Mouse (Mus musculus): ENCODE results near the gene Diaph3. TPM values are rescaled to one million over a fixed set of nuclear protein-coding genes. Genes with fewer than 3 reads are reported as not detected.

Diaph3 gene
- polyA plus RNA-seq, 1 experiment from 2014 or later, result 7.4 TPM

DNA sequence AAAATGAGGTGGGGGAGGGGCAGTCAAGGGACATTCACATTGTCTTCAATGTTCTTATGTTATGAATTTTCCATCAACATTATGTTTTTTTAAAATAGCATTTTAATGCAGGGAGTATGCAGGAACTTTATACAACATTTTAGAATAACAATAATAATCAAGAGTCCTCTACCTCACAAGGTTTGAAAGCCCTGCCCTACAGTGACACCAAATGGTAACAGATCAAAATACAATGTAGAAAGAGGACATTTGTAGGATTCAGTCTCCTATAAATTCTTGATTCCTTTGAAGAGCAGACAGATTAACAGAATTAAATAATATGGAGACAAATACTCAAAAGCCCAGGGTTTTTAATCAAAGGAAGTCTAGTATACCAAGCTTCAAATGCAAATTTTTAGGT lies 242.1 kb downstream of the Diaph3 start:
- DNase-seq (ENCODE audit: low spot score, missing footprints), result no peak
- no peaks in the 10 kb centered on the region for H3K27me3 ChIP-seq (ENCODE audit: control insufficient read depth, insufficient read depth, low read length)
- ATAC-seq (ENCODE audit: low FRiP score), result no peak

DNA sequence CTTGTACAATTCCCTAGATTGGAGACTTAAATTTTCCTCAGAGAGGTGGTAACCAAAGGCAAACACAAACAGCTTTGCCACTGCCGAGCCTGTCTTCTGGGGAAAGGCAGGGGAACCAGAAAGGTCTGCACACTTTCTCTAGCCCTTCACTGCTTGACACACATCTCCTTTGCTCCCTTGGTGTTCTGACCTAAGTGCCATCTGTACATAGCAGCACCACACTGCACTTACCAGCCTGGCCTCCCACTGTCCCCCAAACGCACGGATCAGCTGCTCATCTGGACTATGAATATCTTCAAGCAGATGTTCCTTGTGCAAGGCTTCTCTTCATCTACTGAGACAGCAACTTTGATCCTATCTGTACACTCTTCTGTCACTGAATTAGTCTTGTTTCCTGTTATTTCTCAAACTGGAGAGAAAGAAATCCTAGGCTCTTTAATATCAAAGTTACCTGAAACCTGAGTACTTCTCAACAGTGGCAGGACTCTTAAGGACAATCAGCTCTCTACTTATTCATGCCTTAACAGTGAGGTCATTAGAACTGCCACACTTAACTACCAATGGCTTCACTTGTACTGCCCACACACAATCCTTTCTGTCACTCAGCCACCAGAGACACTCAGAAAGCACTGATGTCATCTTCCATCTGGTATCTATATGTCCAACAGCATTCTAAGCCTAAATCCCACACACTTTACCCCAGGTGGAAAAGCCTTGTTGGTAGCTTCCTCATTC lies 251.8 kb downstream of the Diaph3 start:
- H3K9ac ChIP-seq (ENCODE audit: low read length), result no peak overlapping the region
- no peaks in the 10 kb centered on the region for H3K9me3 ChIP-seq (ENCODE audit: control insufficient read depth, low read length)
- ATAC-seq (ENCODE audit: low FRiP score) (no peak), DNase-seq (ENCODE audit: low spot score, missing footprints) (no peak)
- no peak overlapping the region for H3K27ac ChIP-seq (ENCODE audit: low read depth, low read length)
- no peaks in the 10 kb centered on the region for H3K27me3 ChIP-seq (ENCODE audit: control insufficient read depth, insufficient read depth, low read length)
- no peaks in the 10 kb centered on the region for H3K36me3 ChIP-seq (ENCODE audit: control insufficient read depth, insufficient read depth, low read length)
- no peak overlapping the region for H3K4me3 ChIP-seq (ENCODE audit: low read depth, low read length)
- WGBS, result 73% methylated on average over 3 of the region's 3 CpGs
- H3K4me1 ChIP-seq (ENCODE audit: control insufficient read depth, insufficient read depth, low read length), result no peaks in the 10 kb centered on the region
- H3K4me2 ChIP-seq, result no peak overlapping the region

More for the DNA sequence above, 242.1 kb downstream of the Diaph3 start:
- no peak overlapping the region for H3K4me2 ChIP-seq
- no peak overlapping the region for H3K4me3 ChIP-seq (ENCODE audit: low read depth, low read length)
- H3K4me1 ChIP-seq (ENCODE audit: control insufficient read depth, insufficient read depth, low read length), result no peaks in the 10 kb centered on the region
- no peaks in the 10 kb centered on the region for H3K36me3 ChIP-seq (ENCODE audit: control insufficient read depth, insufficient read depth, low read length)
- H3K9ac ChIP-seq (ENCODE audit: low read length), result no peak overlapping the region
- H3K9me3 ChIP-seq (ENCODE audit: control insufficient read depth, low read length), result no peaks in the 10 kb centered on the region
- no peak overlapping the region for H3K27ac ChIP-seq (ENCODE audit: low read depth, low read length)

DNA sequence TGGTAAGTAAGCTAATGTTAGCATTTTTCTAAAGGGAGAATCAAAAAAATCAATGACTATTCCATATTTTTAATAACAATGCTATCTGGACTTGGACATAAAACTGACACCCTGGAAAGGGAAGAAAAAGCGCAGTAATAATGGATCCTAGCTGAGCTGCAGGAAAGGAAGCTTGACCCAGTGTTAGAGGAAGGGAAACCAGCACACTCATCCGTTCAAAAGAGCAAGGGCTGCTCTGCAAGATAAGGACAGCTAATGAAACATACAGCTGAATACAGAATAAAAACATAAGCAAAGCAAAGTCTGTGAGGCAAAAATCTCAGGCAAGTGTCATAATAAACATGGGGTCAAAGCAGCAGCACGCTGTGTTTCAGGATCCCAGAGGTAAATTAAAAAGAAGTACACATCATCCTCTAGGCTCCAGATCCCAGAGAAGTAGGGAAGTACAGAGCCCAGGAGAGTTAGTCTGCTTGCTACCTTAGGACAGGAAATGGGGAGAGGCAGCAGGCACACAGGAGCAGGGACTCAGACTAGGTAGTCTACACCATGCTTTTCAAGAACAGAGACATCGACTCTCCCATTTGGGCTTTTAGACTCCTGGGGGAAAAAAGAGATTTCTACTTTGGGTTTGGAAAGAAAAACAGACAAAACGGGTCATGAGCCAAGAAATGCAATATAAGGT lies 255.5 kb downstream of the Diaph3 start:
- no peaks in the 10 kb centered on the region for H3K36me3 ChIP-seq (ENCODE audit: control insufficient read depth, insufficient read depth, low read length)
- H3K4me3 ChIP-seq (ENCODE audit: low read depth, low read length), result no peak overlapping the region
- H3K27ac ChIP-seq (ENCODE audit: low read depth, low read length), result no peak overlapping the region
- H3K4me1 ChIP-seq (ENCODE audit: control insufficient read depth, insufficient read depth, low read length), result no peaks in the 10 kb centered on the region
- no peaks in the 10 kb centered on the region for H3K9me3 ChIP-seq (ENCODE audit: control insufficient read depth, low read length)
- ATAC-seq (ENCODE audit: low FRiP score) (no peak), DNase-seq (ENCODE audit: low spot score, missing footprints) (no peak)
- 81% methylated on average over 5 of the region's 5 CpGs for WGBS
- no peak overlapping the region for H3K4me2 ChIP-seq
- no peak overlapping the region for H3K9ac ChIP-seq (ENCODE audit: low read length)
- H3K27me3 ChIP-seq (ENCODE audit: control insufficient read depth, insufficient read depth, low read length), result no peaks in the 10 kb centered on the region

DNA sequence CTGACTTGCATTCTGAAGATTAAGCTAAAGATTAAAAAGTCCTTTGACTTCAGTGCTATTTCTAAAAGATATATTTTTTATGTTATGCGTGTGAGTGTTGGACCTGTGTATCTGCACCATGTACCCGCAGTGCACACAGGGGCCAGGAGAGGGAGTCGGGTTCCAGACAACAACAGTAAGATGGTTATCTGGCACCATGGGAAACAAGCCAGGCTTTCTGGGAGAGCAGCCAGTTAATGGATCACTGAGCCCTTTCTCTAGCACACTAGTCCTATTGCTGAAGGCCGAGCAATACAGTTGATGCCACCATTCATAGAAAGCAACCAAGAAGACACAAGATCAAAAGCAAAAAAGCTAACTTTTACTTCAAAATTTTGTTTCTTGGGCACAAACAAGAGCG lies 271.5 kb downstream of the Diaph3 start:
- Histone ChIP-seq H3K4me2 (no peak overlapping the region), H3K9me3 (ENCODE audit: control insufficient read depth, low read length) (no peaks in the 10 kb centered on the region), H3K27me3 (ENCODE audit: control insufficient read depth, insufficient read depth, low read length) (no peaks in the 10 kb centered on the region), H3K36me3 (ENCODE audit: control insufficient read depth, insufficient read depth, low read length) (no peaks in the 10 kb centered on the region), H3K9ac (ENCODE audit: low read length) (no peak overlapping the region), H3K4me3 (ENCODE audit: low read depth, low read length) (no peak overlapping the region), H3K27ac (ENCODE audit: low read depth, low read length) (no peak overlapping the region), H3K4me1 (ENCODE audit: control insufficient read depth, insufficient read depth, low read length) (no peaks in the 10 kb centered on the region)
- 88% methylated on average over 5 of the region's 5 CpGs for WGBS
- ATAC-seq (ENCODE audit: low FRiP score) (no peak), DNase-seq (ENCODE audit: low spot score, missing footprints) (no peak)

DNA sequence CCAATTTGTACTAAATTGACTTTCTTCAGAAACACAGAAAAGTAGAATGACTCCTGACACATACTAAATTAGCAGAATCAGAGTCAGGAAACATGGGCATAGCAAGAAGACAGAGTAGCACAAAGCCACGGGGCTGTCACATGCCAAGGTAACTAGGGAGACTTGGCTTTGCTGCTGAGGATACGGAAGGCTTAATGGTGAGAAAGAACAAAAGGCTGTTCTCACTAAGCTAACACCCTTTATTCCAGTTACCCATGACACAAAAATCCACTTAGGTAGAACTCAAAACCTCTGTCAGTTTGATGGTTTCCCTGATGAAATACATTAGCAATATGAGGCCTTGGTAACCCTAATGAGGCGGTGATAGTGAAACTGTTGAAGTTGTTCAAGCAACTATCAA lies 273.9 kb downstream of the Diaph3 start:
- no peak overlapping the region for H3K4me2 ChIP-seq
- H3K4me3 ChIP-seq (ENCODE audit: low read depth, low read length), result no peak overlapping the region
- WGBS, result 38% methylated on average over 3 of the region's 3 CpGs
- no peaks in the 10 kb centered on the region for H3K27me3 ChIP-seq (ENCODE audit: control insufficient read depth, insufficient read depth, low read length)
- DNase-seq (ENCODE audit: low spot score, missing footprints) (no peak), ATAC-seq (ENCODE audit: low FRiP score) (no peak)
- no peak overlapping the region for H3K27ac ChIP-seq (ENCODE audit: low read depth, low read length)
- no peaks in the 10 kb centered on the region for H3K4me1 ChIP-seq (ENCODE audit: control insufficient read depth, insufficient read depth, low read length)
- no peaks in the 10 kb centered on the region for H3K9me3 ChIP-seq (ENCODE audit: control insufficient read depth, low read length)
- H3K9ac ChIP-seq (ENCODE audit: low read length), result no peak overlapping the region
- no peaks in the 10 kb centered on the region for H3K36me3 ChIP-seq (ENCODE audit: control insufficient read depth, insufficient read depth, low read length)

DNA sequence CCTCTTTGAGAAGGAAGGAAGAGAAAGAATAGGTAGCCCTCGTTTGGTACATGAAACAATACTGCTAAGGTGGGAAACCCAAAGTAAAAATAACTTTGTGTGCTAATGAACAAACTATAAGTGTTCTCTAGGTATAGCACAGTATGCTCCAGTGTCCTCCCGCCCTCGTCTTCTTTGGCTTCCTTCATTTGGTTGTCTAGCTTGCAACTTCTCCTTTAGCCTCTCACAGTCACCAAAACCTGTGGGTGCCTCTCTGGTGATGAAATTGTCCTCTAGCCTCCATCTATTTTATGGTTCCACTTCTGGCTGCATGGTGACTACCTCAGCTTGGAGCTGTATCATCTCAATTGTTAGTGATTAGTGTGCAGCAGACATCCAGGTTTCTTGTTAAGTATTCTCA lies 277.0 kb downstream of the Diaph3 start:
- Histone ChIP-seq H3K27ac (ENCODE audit: low read depth, low read length) (no peak overlapping the region), H3K4me1 (ENCODE audit: control insufficient read depth, insufficient read depth, low read length) (no peaks in the 10 kb centered on the region), H3K9me3 (ENCODE audit: control insufficient read depth, low read length) (no peaks in the 10 kb centered on the region), H3K4me2 (no peak overlapping the region), H3K27me3 (ENCODE audit: control insufficient read depth, insufficient read depth, low read length) (no peaks in the 10 kb centered on the region), H3K36me3 (ENCODE audit: control insufficient read depth, insufficient read depth, low read length) (no peaks in the 10 kb centered on the region), H3K9ac (ENCODE audit: low read length) (no peak overlapping the region), H3K4me3 (ENCODE audit: low read depth, low read length) (no peak overlapping the region)
- DNase-seq (ENCODE audit: low spot score, missing footprints) (no peak), ATAC-seq (ENCODE audit: low FRiP score) (no peak)
- 84% methylated on average over 3 of the region's 3 CpGs for whole genome bisulfite sequencing

DNA sequence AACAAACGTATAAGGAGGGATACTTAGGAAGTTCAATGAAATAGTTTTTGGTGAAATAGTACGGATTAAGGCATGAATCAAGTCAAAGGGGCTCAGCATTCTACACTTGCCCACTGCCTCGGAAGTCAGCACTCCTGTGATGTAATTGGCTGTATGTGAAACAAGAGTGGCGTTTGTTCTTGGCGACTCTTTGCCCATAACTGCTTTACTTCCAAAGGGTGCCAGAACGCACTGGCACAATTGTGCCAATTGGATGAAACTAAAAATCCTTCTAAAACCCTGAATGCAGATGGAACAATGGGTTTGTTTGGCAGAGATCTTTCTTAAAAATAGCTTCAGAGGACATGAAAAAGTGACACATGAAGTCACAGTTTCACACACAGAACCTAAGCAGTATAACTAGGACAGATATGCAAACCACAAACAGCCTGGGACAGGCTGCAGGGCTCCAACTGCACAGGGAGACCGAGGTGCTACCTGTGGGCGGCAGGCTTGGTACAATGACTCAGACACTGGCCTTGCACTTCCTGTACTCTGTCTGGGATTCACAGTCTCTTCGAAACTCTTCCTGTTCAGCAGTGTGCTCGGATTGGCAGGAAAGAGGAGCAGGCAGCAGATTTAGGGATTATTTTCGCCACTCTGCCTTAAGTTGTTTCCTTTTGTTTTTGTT lies 279.6 kb downstream of the Diaph3 start:
- Histone ChIP-seq H3K27ac (ENCODE audit: low read depth, low read length) (no peak overlapping the region), H3K4me2 (no peak overlapping the region), H3K9ac (ENCODE audit: low read length) (no peak overlapping the region), H3K27me3 (ENCODE audit: control insufficient read depth, insufficient read depth, low read length) (no peaks in the 10 kb centered on the region), H3K9me3 (ENCODE audit: control insufficient read depth, low read length) (no peaks in the 10 kb centered on the region), H3K36me3 (ENCODE audit: control insufficient read depth, insufficient read depth, low read length) (no peaks in the 10 kb centered on the region), H3K4me1 (ENCODE audit: control insufficient read depth, insufficient read depth, low read length) (no peaks in the 10 kb centered on the region), H3K4me3 (ENCODE audit: low read depth, low read length) (no peak overlapping the region)
- ATAC-seq (ENCODE audit: low FRiP score), result no peak
- DNase-seq (ENCODE audit: low spot score, missing footprints), result no peak
- WGBS, result 76% methylated on average over 11 of the region's 11 CpGs

DNA sequence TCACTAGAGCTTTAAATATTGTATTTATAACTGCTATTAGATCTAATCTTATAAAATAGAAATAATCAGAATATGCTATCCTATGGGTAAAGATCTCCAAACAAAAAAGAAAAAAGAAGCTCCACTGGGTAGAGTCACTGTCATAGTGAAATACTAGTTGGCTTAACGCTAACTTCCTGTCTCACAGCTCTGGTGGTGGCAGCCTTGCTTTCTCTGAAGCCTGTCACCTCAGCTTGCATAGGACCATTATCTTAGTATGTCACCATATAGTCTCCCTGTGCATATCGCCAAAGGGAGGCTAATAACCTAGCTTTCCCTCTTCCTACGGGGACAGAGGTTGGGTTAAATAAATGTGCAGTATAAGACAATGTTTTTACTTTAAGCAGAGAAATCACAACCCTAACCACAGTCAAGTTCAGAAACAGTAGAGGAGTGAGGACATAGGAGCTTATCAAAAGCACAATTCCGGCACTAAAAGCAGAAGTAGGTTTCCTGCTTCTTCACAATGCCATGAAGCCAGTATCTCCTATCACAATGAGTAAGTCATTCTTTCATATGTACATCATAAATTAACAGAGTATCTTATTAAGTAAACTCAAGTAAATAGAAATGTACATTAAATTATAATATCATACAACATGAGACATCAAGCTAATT lies 293.8 kb downstream of the Diaph3 start:
- no peaks in the 10 kb centered on the region for H3K27me3 ChIP-seq (ENCODE audit: control insufficient read depth, insufficient read depth, low read length)
- no peak overlapping the region for H3K9ac ChIP-seq (ENCODE audit: low read length)
- DNase-seq (ENCODE audit: low spot score, missing footprints), result no peak
- no peak overlapping the region for H3K4me3 ChIP-seq (ENCODE audit: low read depth, low read length)
- no peaks in the 10 kb centered on the region for H3K9me3 ChIP-seq (ENCODE audit: control insufficient read depth, low read length)
- H3K36me3 ChIP-seq (ENCODE audit: control insufficient read depth, insufficient read depth, low read length), result no peaks in the 10 kb centered on the region
- 91% methylated on average over 4 of the region's 4 CpGs for WGBS
- ATAC-seq (ENCODE audit: low FRiP score), result no peak
- no peak overlapping the region for H3K4me2 ChIP-seq
- no peak overlapping the region for H3K27ac ChIP-seq (ENCODE audit: low read depth, low read length)
- H3K4me1 ChIP-seq (ENCODE audit: control insufficient read depth, insufficient read depth, low read length), result no peaks in the 10 kb centered on the region

DNA sequence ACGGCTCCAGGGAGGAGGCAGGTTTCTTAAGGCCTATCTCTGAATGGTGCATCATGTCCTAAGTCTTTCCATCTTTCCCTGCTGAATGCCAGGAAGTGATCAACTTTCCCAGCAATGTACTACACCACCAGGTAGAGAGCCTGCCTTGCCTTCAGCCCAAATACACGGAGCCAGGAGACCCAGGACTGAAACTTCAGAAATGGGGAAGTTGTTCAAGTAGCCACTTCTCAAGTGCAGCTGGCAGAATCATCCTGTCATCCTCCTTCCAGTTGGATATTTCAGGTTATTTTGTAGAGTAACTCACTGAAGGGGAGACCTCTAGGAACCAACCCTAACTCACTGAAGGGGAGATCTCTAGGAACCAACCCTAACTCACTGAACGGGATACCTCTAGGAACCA lies 297.0 kb downstream of the Diaph3 start:
- Histone ChIP-seq H3K4me3 (ENCODE audit: low read depth, low read length) (no peak overlapping the region), H3K36me3 (ENCODE audit: control insufficient read depth, insufficient read depth, low read length) (no peaks in the 10 kb centered on the region), H3K27ac (ENCODE audit: low read depth, low read length) (no peak overlapping the region), H3K9ac (ENCODE audit: low read length) (no peak overlapping the region), H3K27me3 (ENCODE audit: control insufficient read depth, insufficient read depth, low read length) (no peaks in the 10 kb centered on the region), H3K9me3 (ENCODE audit: control insufficient read depth, low read length) (no peaks in the 10 kb centered on the region), H3K4me2 (no peak overlapping the region), H3K4me1 (ENCODE audit: control insufficient read depth, insufficient read depth, low read length) (no peaks in the 10 kb centered on the region)
- DNase-seq (ENCODE audit: low spot score, missing footprints) (no peak), ATAC-seq (ENCODE audit: low FRiP score) (no peak)
- 86% methylated on average over 3 of the region's 3 CpGs for WGBS
